Mouse (Mus musculus) inflammation-experienced regulatory T-cells, adult 6 months (primary cell): ENCODE data around the gene Dnm3. TPM values are rescaled to one million over a fixed set of nuclear protein-coding genes. Genes with fewer than 3 reads are reported as not detected.

ENCODE experiments used
- ATAC-seq: one replicate; pipeline ENCODE4 v1.8.0; 2017
- polyA plus RNA-seq, 3 experiments: library from polyadenylated mRNA; unstranded; fragments of 100-300 nt; shearing (Covaris generic); gene quantifications; one replicate each; pipeline ENCODE4 v1.2.1; 2017

Dnm3 gene
- polyA plus RNA-seq, 3 experiments from 2014 or later: 0.92 to 1.1 (median 1.1) TPM

DNA sequence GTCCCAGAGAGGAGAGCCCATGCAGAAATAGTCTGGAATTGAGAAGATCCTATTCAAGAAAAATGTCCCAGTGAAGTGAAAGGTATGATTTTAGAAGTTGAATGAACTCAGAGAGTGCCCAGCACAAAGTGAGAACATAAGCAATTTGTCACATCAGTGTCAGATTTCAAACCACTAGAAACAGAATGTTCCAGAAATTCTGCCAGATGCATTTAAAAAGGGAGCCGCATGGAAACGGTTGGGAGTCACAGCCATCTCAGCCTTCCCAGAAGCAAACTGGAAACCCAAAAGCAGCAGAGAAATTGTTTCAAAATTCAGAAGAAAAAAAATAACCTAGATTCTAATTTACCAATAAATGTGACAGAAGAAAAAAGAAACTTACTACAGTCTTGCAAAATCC is 154.7 kb downstream of the Dnm3 start:
- ATAC-seq: no peak

DNA sequence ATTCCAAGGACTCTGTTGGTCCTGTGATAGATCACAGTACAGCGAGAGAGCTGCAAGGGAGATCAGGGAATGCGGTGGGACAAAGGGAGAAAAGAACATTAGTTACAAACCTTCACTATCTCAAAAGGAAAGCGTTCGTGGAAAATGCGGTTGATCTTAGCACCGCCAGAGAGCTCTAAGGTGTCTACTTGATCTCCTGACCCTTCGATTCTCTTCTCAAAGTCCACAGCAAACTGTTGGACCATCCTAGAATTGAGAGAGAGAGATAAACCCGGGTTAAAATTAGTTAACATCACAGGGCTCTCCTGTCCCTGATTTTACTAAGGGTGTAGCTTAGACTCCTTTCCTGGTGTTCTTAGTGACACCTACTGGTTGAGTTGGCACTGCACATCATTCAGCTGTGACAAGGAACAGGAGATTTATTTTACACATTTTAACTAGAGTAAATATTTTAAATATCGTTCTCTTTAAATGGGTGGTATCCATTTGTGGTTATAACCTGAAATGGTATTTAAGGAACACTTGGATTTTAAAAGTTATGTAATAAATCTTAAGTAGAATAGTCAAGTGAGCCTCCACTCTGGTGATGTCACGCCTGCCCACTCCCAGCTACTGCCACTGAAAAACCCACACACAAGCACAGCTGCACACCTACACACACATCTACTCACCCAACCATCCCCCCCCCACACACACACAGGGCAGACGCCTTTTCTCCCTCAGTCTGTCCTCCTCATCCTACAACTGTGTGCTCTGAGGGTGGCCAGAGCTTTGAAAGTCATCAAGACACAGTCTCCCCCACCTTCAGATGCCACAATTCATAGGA is 164.2 kb downstream of the Dnm3 start:
- ATAC-seq: peak; percentile 81

DNA sequence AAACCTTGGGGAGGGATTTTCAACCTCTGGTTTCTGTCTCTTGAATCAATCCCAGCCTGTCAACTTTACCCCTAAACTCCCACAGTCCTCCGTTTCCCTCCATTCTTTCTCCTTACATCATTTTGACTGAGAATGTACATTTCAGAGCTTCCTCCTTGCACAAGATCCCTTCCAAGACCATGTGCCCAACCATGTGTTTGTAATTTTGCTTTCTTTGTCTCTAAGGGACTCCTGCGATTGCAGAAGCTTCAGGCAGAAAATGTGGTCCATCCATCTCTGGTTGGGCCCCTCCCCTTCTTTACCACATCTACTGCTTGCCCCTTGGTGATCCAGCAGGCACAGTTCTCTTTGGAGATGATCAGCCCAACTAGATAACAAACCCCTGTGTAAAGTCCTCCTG is 165.2 kb downstream of the Dnm3 start:
- no peak for ATAC-seq

DNA sequence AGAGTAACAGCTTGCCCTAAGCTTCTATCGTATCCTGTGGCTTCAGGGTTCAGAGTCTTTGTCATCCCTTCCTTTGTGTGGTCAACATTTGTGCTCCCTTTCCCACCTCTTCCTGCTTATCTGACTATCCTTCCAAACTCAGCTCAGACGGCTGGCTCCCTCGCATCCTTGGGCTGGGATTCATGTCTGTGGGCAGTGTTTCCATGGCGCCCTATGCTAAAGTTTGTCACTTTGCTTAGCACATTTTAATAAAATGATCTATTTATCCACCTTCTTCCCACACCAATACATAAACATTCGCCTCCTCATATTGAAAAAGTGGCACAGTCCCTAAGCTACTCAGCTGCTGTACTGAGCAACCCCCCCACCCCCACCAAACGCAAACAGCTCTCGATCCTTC is 165.7 kb downstream of the Dnm3 start:
- ATAC-seq: no peak

DNA sequence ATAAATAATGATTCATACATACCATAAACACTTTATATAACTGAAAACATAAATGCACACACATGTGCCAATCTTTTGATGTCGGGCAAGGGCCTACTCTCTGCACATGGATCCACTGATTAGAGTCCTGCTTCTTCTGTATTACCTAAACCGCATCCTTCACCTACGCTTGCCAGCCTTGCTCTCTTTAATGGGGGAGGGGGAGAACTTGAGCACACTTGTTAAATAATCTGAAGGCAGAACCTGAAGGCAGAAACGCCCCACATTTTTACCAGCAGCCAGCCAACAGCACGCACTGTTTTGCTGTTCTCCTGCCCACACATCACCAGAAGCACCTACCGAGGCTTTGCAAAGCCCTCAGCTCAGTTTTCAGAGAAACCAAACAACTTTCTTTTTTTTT is 172.6 kb downstream of the Dnm3 start:
- peak; percentile 75 for ATAC-seq

DNA sequence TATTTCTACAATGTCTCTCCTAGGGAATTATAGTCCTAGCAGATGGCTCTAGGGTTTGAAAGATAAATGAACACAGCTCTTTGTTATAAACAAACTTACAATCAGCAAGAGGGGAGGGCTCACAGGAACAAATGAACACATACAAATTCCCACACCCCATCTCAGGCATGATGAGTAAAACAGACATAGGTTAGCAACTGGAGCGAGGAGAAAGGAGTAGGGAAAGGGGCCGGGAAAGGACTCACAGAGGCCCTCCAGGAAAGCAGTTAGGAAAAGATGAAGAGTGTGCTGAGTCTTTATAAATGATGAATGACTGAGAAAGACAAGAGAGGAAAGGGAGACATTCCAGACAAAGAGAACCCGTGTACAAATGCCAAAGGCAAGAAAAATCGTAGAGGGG is 175.4 kb downstream of the Dnm3 start:
- no peak for ATAC-seq

DNA sequence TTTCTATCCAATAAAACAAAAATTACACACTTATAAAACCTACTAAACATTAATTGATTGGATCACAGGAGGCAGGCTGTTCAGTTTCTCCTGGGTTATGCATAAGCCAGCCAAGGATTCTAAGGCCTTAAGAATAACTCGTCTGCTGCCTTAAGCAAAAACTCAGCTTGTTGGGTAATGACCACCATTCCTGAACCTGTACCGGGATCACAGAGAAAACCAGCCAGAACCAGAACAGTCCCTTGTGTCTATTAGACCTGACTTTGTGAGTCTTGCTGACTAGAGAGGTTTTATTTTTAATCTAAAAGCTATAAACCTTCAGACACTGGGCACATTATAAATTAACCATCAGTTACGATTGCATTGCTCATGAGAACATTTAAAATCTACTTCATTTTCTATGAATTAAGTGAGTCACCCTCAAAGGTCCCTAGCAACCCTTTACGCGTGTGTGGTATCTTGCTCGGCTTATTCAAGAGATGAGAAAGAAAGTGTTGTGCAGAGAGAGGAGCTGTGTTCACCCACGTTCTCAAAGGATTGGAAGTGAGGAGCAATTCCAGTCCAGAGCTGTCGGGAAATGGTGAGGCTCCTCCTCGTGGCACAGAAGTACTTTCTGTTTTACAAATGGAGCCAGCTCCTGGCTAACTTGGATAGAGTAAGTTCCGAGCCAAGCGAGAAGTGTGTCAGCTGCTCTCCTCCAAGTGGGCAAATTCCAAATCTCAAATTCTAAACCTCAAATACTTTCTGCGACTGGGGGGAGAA is 178.1 kb downstream of the Dnm3 start:
- ATAC-seq: no peak

DNA sequence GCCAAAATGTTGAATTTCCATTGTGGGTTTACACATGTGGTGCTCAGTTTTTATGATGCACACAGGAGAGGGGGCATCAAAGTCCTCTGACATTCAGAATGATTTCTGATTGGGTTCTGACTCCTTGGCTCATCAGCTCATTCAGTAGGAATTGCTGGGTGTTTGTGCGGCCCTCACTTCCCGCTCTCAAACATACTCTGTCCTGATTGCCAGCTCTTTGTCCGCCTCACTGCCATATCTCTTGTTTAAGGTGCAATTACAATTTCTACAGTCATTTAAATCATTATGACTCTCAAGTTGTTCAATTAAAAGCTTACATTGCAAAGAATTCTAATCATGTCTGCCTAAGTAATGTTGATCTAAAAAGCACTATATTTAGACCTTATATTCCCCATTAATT is 179.3 kb downstream of the Dnm3 start:
- no peak for ATAC-seq

DNA sequence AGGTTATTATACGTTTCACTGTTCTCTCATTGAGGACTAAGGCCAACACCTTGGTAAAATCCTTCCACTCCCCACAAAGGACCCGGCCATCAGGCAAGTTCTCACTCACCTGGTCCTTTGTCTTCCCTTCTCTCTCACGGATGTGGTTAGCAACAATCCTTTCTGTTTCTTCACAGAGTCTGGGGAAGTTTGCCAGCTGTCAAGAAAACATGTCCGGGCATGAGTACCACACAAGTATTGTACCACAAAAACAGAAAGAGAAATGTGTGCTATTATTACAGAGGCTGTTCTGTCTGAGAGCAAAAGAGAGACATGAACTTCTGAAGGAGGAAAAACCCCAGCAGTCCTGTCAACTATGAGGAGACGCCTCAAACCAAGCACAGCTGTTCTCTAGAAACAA is 182.4 kb downstream of the Dnm3 start:
- ATAC-seq: peak; percentile 88

DNA sequence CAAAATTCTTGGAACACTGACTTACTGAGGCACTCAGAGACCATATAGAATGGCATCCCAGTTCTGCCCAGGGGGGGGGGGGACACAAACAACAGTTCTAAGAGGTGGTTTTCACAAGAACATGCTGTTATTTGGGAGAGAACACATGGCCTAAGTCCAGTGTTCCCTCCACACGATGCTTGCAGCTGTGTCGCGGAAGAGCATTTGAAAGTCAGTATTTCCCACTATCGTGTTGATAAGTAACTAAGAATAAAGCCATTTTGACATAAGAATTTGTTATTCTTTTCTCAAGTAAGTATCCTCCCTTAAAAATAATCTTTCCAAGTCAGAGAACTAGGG is 183.3 kb downstream of the Dnm3 start:
- no peak for ATAC-seq

DNA sequence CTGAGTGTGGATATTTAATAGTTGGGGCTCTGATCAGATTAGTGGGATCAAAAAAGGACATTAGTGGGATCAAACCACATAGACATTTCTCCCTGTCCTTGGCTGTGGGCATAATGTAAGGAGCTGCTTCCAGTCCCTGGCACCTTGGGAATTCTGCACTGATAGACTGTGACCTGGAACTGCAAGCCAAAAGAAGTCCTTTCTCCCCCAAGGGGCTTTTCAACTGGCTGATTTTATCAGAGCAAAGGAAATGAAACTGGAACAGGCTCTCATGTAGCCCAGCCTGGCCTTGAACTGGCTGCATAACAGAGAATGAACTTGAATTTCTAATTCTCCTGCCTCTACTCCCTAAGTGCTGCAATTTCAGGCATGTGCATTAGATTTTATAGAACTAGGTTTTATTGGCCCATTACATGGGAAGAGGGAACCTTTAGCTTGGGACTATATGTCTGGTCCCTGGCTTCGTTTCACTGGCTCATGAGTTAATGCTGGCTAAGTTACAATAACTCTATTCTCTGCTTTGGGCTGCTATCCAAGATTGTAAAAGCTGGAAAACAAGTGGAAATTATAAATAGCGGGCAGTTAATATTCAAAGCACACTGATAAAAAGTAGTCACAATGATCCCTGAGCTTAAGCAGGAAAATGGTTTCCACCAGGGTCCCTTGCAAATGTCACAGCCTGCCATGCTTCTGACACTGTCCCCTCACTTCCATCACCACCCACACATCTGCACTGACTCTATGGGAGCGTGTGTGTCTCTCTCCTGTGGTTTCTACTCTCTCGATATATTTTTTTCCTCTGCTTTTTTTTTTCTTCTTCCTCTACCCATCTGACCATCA is 183.9 kb downstream of the Dnm3 start:
- ATAC-seq: no peak

DNA sequence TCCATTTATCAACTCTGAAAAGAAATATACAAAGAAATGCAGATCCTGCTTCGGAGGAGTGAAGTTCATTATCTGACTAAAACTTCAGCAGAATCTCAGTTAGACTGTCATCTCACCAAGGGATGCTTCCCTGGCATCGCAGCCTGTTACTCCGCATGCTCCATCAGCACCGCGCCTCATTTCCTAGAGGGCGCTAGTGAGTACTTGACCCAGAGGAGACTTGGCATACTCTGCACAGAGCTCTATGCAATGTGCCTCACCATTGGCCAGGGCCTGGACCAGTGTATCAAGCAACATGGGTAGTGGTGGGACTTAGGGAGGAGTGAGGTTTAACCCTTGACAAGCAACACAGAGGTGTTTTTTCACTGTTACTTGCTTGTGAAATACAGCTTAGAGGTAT is 190.9 kb downstream of the Dnm3 start:
- no peak for ATAC-seq

DNA sequence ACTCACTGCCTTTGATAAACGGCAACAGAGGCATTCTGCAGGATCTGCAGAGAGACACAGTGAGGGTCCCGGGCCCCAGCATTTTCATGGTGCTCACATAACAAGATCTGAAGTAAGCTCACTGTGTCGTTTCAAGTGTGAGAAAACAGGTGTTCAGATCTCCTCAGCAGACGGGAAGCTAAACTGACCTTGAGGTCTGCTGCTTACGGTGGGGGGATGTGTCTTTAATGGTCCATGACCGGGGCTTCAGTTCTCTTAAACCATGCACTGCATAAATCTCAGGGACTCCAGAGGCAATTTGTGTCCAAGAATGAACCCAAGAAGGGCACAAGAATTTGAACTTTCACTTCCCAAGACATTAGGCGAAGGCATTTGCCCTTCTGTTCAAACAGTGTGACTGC is 195.9 kb downstream of the Dnm3 start:
- ATAC-seq: no peak

DNA sequence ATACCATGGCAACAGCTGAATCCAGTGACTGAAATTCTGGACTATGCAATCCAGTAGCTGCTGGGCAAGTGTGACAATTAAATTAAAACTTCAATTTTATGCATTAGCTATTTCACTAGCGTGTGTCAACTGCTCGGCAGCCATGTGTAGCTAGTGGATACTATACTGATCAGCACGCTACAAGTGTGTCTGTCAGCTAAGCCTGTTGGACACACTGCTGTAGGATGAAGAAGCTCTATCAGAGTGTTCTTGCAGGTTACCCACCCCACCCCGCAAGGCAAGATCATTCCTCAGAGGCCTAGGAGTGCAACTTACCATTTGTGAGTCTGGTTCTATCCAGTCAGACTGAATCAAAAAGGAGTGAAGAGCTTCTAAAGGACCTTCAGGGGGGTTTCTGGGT is 197.8 kb downstream of the Dnm3 start:
- ATAC-seq: no peak

DNA sequence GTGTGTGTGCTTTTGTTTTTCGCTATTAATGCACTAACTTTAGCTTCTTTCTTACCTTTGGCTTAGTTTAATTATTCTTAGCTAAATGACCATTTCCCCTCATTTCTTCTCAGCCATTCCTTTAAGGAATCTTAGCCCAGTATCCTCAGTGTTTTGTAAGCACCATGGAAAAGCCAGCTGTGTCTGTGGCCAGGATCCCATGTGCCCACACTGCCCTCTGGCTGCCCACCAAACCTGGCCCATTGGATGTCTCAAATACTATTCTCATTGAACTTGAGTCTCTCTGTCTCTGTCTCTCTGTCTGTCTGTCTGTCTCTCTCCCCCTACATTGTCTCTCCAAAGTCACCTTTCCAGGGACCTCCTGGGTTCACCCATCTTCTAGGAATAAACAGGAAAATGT is 201.8 kb downstream of the Dnm3 start:
- no peak for ATAC-seq

DNA sequence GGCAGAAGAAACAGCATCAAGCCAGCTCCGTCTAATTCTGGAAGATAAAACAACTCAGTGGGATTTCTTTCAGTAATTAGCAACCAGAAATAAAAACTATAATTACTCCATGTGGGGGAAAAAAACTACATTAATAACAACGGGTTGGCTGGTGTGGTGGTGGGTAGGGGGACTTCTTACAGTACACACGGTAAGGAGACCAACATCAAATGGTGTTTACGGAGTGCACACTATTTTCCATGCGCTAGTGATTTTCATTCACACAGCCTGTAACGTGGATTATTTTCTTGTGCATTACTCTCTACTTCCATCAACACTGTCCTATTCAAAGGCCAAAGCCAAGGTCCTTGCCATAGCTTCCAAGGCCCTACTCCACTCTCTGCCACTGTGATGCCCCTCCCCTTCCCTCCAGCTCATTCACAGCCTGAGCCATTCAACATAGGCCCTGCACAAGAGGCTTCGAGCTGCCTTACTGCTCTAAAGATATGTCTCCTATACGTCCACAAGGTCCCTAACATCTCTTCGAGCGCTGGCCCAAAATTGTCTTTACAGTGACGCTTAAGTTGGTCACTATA is 203.1 kb downstream of the Dnm3 start:
- ATAC-seq: no peak

DNA sequence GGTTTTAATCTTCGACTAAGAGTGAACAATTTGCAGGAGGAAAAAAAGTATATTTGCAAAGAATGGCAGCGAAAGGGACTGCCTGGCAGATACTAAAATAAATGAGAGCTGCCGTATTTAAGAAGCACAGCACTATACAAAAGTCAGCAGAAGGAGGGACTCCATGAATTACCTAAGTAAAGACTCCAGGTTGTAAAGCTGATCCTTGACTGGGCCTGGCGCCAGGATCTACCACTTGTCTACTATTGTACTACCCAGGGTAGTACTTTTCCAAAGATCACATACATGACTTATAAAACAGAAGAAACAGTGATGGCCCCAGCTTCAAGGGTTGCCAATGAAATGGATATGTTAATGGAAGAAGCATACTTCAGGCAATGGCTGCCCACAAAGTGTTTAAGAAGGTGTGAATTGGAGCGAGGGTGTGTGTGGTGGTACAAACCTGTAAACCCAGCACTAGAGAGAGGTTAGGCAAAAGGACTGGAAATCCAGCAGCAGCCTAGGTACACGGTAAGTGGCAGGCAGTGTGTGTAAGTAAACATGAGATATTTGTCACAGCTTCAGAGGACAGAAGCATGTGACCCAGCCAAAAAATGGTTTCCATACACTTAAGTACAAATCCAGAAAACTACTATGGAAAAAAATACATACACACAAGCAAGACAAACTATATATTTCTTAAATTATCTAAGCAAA is 220.8 kb downstream of the Dnm3 start:
- ATAC-seq: no peak

DNA sequence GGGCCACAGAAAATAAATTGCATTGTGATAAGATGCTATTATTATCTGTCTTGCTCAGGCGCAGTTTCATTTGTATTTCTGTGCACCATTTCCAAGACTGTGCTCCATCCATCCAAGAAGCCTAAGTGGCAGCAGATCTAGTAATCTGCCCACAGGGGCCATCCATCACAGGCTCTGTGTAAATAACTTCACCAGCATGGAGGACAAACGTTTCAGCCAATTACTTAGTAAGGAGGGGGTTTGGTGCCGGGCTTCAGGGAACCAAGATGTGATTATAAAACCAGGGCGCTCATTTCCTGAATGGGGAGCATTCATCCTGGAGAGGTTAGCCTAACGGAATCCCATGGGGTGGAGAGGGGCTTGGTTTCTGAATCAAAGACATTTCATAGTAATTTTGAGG is 222.9 kb downstream of the Dnm3 start:
- no peak for ATAC-seq

DNA sequence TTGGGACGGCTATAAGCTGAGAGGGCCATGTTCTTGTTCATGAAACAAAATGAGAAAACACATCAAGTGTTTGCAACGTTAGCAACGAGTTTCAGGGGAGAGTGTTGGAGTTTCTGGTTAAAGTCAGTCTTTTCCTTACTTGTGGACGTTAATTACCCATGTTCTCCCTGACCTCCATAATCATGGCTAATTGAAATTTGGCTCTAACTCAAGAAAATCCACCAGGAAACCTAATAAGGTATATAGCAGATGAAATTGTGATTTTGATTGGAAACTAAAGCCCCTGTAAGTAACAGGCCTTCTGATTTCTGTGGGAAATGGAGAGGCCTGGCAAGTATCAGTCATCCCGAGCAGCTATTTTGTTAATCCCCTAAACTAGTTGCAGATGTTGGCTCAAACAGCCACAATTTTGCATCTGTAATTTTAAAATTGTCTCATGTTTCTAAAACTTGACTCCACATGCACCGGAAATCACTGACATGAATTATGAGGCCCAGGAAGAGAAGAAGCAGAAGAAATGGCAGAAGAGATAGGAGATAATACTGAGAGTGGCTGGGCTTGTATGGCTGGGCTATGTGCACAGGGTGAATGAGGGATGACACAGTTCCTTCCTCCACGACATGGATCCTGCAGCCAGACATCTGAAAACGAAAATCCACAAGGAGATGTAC is 223.7 kb downstream of the Dnm3 start:
- ATAC-seq: no peak

DNA sequence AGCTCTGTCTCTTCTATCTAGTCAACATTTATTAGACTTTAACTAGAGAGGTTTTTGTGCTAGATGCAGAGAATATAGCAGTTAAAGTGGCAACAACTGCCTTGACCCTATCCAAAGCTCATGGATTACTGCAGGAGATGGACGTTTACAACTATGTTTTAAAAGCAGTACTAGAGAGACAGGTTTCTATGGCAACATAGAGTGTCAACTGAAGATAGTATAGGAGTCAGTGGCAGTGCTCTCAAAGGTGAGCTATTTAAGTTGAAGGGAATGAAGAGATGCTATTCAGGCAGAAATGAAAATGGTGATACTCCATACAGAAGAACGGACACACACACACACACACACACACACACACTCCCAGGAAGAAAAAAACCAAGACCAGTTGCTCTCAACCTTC is 225.0 kb downstream of the Dnm3 start:
- ATAC-seq: no peak

DNA sequence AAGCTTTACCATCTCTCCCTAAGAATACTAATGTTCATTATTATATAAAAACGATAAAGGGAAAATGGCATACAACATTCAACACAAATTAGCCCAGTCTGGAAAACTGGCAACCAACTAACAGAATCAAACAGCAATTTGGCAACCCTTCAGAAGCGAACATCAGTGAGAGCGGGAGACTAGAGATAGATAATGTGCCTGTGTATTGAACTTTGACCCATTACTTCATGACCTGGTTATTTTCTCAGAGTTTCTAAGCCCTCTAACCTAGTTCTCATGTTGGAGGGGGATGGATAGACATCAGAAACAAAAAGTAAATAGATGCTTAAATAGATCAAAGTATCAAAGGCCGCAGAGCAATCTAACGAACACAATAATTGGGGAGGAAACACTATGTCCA is 230.6 kb downstream of the Dnm3 start:
- ATAC-seq: no peak

DNA sequence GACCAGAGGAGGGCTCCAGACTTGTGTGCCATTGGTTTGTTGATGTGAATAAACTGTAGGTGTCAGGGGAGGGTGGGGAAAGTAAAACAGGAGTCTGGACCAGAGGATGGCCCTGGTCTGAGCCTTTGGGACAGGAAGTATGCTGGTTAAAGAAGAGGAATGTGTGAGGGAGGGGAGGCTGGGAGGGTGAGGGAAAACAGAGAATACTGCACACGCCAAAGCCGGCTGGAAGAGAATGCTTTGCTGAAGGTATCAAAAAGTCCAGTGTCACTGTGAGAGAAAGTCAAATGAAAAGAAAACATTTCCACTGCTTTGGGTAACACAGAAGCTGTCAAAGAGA is 234.2 kb downstream of the Dnm3 start:
- no peak for ATAC-seq
